Mouse (Mus musculus) forebrain, embryonic 15.5 days (tissue): ENCODE measurements around the gene Spon1. TPM values are rescaled to one million over a fixed set of nuclear protein-coding genes. Genes with fewer than 3 reads are reported as not detected.

ENCODE experiments used
- ATAC-seq: fragments of 200-750 bp; cut with Nextera tagmentation; replicated peaks from 2 replicates; pipeline ENCODE4 v1.8.0; 2017; ENCODE audit warnings: mild to moderate bottlenecking, moderate TSS enrichment, moderate library complexity
- H3K27ac ChIP-seq: fragments of 300-500 bp; sonication (generic); replicated peaks from 2 replicates; pipeline ENCODE4 v1.5.1; 2015; ENCODE audit warnings: mild to moderate bottlenecking, inconsistent platforms
- H3K27me3 ChIP-seq: fragments of 300-500 bp; sonication (generic); 2 replicates; pipeline ENCODE4 v1.6.1; 2015; ENCODE audit warnings: inconsistent platforms
- H3K36me3 ChIP-seq: fragments of 300-500 bp; sonication (generic); 2 replicates; pipeline ENCODE4 v1.6.1; 2015; ENCODE audit warnings: mild to moderate bottlenecking, inconsistent platforms
- H3K4me1 ChIP-seq: fragments of 300-500 bp; sonication (generic); 2 replicates; pipeline ENCODE4 v1.6.1; 2015; ENCODE audit warnings: inconsistent platforms
- H3K4me2 ChIP-seq: fragments of 300-500 bp; sonication (generic); replicated peaks from 2 replicates; pipeline ENCODE4 v1.6.1; 2015; ENCODE audit warnings: mild to moderate bottlenecking, inconsistent platforms
- H3K4me3 ChIP-seq: fragments of 300-500 bp; sonication (generic); 2 replicates; pipeline ENCODE4 v1.5.1; 2015; ENCODE audit warnings: mild to moderate bottlenecking, inconsistent platforms
- H3K9ac ChIP-seq: fragments of 300-500 bp; sonication (generic); replicated peaks from 2 replicates; pipeline ENCODE4 v1.6.1; 2015; ENCODE audit warnings: mild to moderate bottlenecking, inconsistent platforms
- H3K9me3 ChIP-seq: fragments of 300-500 bp; sonication (generic); 2 replicates; pipeline ENCODE4 v1.6.1; 2016; ENCODE audit warnings: inconsistent platforms
- WGBS: fragments of 180-500 bp; shearing (Covaris S2); methylation state at CpG from one replicate; pipeline ENCODE4 v1.1.7; 2015; ENCODE audit warnings: mixed read lengths; 5-methylcytosine and 5-hydroxymethylcytosine counted together
- polyA plus RNA-seq: library from polyadenylated mRNA; unstranded; fragments of >200 nt; fragmentation: Nextera tagmentation; extraction: Ambion mirVana; gene quantifications from 2 replicates; pipeline ENCODE4 v1.2.1, GENCODE M21; 2015

The Spon1 gene
- polyA plus RNA-seq, 1 experiment from 2014 or later: 16.3 TPM

- WGBS: 65% methylated on average over 3 of the region's 3 CpGs
- peaks cover 22% of the 10 kb centered on the region for H3K4me1 ChIP-seq
Measured at GRCm38 (mm10) chr7:113823026-113823425, 57.2 kb downstream of the Spon1 start.

GRCm38 (mm10) chr7:113824651-113825050 is 58.9 kb downstream of the Spon1 start:
- no peak overlapping the region for H3K4me3 ChIP-seq
- no peaks in the 10 kb centered on the region for H3K27me3 ChIP-seq
- H3K36me3 ChIP-seq: no peaks in the 10 kb centered on the region
- H3K27ac ChIP-seq: no peak overlapping the region
- H3K4me2 ChIP-seq: no peak overlapping the region
- H3K9ac ChIP-seq: no peak overlapping the region
- no peaks in the 10 kb centered on the region for H3K9me3 ChIP-seq
- H3K4me1 ChIP-seq: peaks cover 28% of the 10 kb centered on the region
- ATAC-seq: no peak
- 71% methylated on average over 6 of the region's 6 CpGs for WGBS

More at GRCm38 (mm10) chr7:113823026-113823425, 57.2 kb downstream of the Spon1 start:
- Histone ChIP-seq H3K9ac (no peak overlapping the region), H3K4me3 (no peak overlapping the region), H3K4me2 (no peak overlapping the region), H3K27me3 (no peaks in the 10 kb centered on the region), H3K27ac (no peak overlapping the region), H3K36me3 (no peaks in the 10 kb centered on the region), H3K9me3 (no peaks in the 10 kb centered on the region)
- no peak for ATAC-seq

- Histone ChIP-seq H3K27ac (no peak overlapping the region), H3K4me2 (no peak overlapping the region), H3K36me3 (no peaks in the 10 kb centered on the region), H3K9me3 (no peaks in the 10 kb centered on the region), H3K4me3 (no peak overlapping the region), H3K4me1 (peaks cover 26% of the 10 kb centered on the region), H3K9ac (no peak overlapping the region), H3K27me3 (no peaks in the 10 kb centered on the region)
- WGBS: 41% methylated on average over 5 of the region's 5 CpGs
- no peak for ATAC-seq
Measured at GRCm38 (mm10) chr7:113825498-113826205, 59.9 kb downstream of the Spon1 start.

- no peak overlapping the region for H3K27ac ChIP-seq
- no peak overlapping the region for H3K4me2 ChIP-seq
- H3K27me3 ChIP-seq: no peaks in the 10 kb centered on the region
- ATAC-seq: no peak
- H3K4me1 ChIP-seq: peaks cover 26% of the 10 kb centered on the region
- 4% methylated on average over 1 of the region's 1 CpGs for WGBS
- no peak overlapping the region for H3K4me3 ChIP-seq
- no peaks in the 10 kb centered on the region for H3K36me3 ChIP-seq
- no peaks in the 10 kb centered on the region for H3K9me3 ChIP-seq
- H3K9ac ChIP-seq: no peak overlapping the region
Measured at GRCm38 (mm10) chr7:113826510-113826909, 60.7 kb downstream of the Spon1 start.

- peak; percentile 88 for ATAC-seq
- Histone ChIP-seq H3K27ac (no peak overlapping the region; the same call in 1 of the 2 replicates), H3K9me3 (no peaks in the 10 kb centered on the region), H3K9ac (no peak overlapping the region), H3K4me3 (no peak overlapping the region), H3K4me2 (no peak overlapping the region), H3K4me1 (peaks cover 26% of the 10 kb centered on the region), H3K27me3 (no peaks in the 10 kb centered on the region), H3K36me3 (no peaks in the 10 kb centered on the region)
- 5% methylated on average over 2 of the region's 2 CpGs for WGBS
Measured at GRCm38 (mm10) chr7:113828122-113828571, 62.3 kb downstream of the Spon1 start.

GRCm38 (mm10) chr7:113828576-113828975 is 62.8 kb downstream of the Spon1 start:
- no peak overlapping the region for H3K27ac ChIP-seq
- 21% methylated on average over 2 of the region's 2 CpGs for WGBS
- H3K9me3 ChIP-seq: no peaks in the 10 kb centered on the region
- no peaks in the 10 kb centered on the region for H3K27me3 ChIP-seq
- no peaks in the 10 kb centered on the region for H3K36me3 ChIP-seq
- no peak overlapping the region for H3K9ac ChIP-seq
- peaks cover 26% of the 10 kb centered on the region for H3K4me1 ChIP-seq
- H3K4me2 ChIP-seq: no peak overlapping the region
- ATAC-seq: peak; percentile 43; the same call in 1 of the 2 replicates
- no peak overlapping the region for H3K4me3 ChIP-seq

GRCm38 (mm10) chr7:113837151-113837550 is 71.4 kb downstream of the Spon1 start:
- WGBS: 89% methylated on average over 4 of the region's 4 CpGs
- Histone ChIP-seq H3K27me3 (no peaks in the 10 kb centered on the region), H3K9me3 (no peaks in the 10 kb centered on the region), H3K9ac (no peak overlapping the region), H3K4me2 (no peak overlapping the region), H3K4me1 (no peaks in the 10 kb centered on the region), H3K27ac (no peak overlapping the region), H3K4me3 (no peak overlapping the region), H3K36me3 (no peaks in the 10 kb centered on the region)
- ATAC-seq: no peak

GRCm38 (mm10) chr7:113839431-113839830 is 73.6 kb downstream of the Spon1 start:
- ATAC-seq: no peak
- H3K4me2 ChIP-seq: no peak overlapping the region
- no peaks in the 10 kb centered on the region for H3K36me3 ChIP-seq
- H3K9me3 ChIP-seq: no peaks in the 10 kb centered on the region
- no peak overlapping the region for H3K27ac ChIP-seq
- no peak overlapping the region for H3K9ac ChIP-seq
- 68% methylated on average over 8 of the region's 8 CpGs for WGBS
- no peak overlapping the region for H3K4me3 ChIP-seq
- no peaks in the 10 kb centered on the region for H3K4me1 ChIP-seq
- H3K27me3 ChIP-seq: no peaks in the 10 kb centered on the region

GRCm38 (mm10) chr7:113841521-113841920 is 75.7 kb downstream of the Spon1 start:
- H3K9me3 ChIP-seq: no peaks in the 10 kb centered on the region
- WGBS: 94% methylated on average over 2 of the region's 2 CpGs
- ATAC-seq: no peak
- H3K36me3 ChIP-seq: no peaks in the 10 kb centered on the region
- no peak overlapping the region for H3K4me3 ChIP-seq
- H3K4me2 ChIP-seq: no peak overlapping the region
- H3K27me3 ChIP-seq: no peaks in the 10 kb centered on the region
- no peak overlapping the region for H3K27ac ChIP-seq
- H3K9ac ChIP-seq: no peak overlapping the region
- H3K4me1 ChIP-seq: no peaks in the 10 kb centered on the region

- Histone ChIP-seq H3K4me2 (no peak overlapping the region), H3K27ac (no peak overlapping the region), H3K36me3 (no peaks in the 10 kb centered on the region), H3K9ac (no peak overlapping the region), H3K9me3 (no peaks in the 10 kb centered on the region), H3K4me1 (no peaks in the 10 kb centered on the region), H3K4me3 (no peak overlapping the region), H3K27me3 (no peaks in the 10 kb centered on the region)
- no peak for ATAC-seq
- 72% methylated on average over 2 of the region's 2 CpGs for WGBS
Measured at GRCm38 (mm10) chr7:113843150-113843549, 77.4 kb downstream of the Spon1 start.

- Histone ChIP-seq H3K27me3 (no peaks in the 10 kb centered on the region), H3K4me1 (no peaks in the 10 kb centered on the region), H3K4me3 (no peak overlapping the region), H3K9me3 (no peaks in the 10 kb centered on the region), H3K36me3 (no peaks in the 10 kb centered on the region), H3K4me2 (no peak overlapping the region), H3K9ac (no peak overlapping the region), H3K27ac (no peak overlapping the region)
- no peak for ATAC-seq
- 55% methylated on average over 5 of the region's 5 CpGs for WGBS
Measured at GRCm38 (mm10) chr7:113845191-113845590, 79.4 kb downstream of the Spon1 start.

- H3K27me3 ChIP-seq: no peaks in the 10 kb centered on the region
- WGBS: 39% methylated on average over 3 of the region's 3 CpGs
- H3K27ac ChIP-seq: no peak overlapping the region
- H3K4me2 ChIP-seq: no peak overlapping the region
- no peaks in the 10 kb centered on the region for H3K36me3 ChIP-seq
- no peak overlapping the region for H3K4me3 ChIP-seq
- H3K9me3 ChIP-seq: no peaks in the 10 kb centered on the region
- H3K9ac ChIP-seq: no peak overlapping the region
- no peak for ATAC-seq
- no peaks in the 10 kb centered on the region for H3K4me1 ChIP-seq
Measured at GRCm38 (mm10) chr7:113846553-113846952, 80.8 kb downstream of the Spon1 start.
